Mouse (Mus musculus): ENCODE data around the gene Sec23a. TPM values are rescaled to one million over a fixed set of nuclear protein-coding genes. Genes with fewer than 3 reads are reported as not detected.

Sec23a gene
- total and polyA plus RNA-seq, 3 experiments: 12.3 to 24.7 (median 18.0) TPM

- no peaks in the 10 kb centered on the region for H3K27me3 ChIP-seq (replicated peaks)
- no peaks in the 10 kb centered on the region for H3K9me3 ChIP-seq (replicated peaks; ENCODE audit: low read length)
- no peak for DNase-seq (ENCODE audit: extremely low read depth)
- no peak overlapping the region for H3K27ac ChIP-seq (ENCODE audit: insufficient read depth, low read depth)
- in situ Hi-C loops (cut with MboI; ENCODE audit: low pct_ligation_motif_present, low pct_unique_long_range_greater_than_20kb, low sequenced_read_pairs) (loop anchor here (25.0 kb wide), 1 partner anchor 158 kb away; the partner anchor contains the start of gene Fbxo33), dilution Hi-C loops (cut with MboI; ENCODE audit: extremely low pct_ligation_motif_present, extremely low pct_unique_long_range_greater_than_20kb, low sequenced_read_pairs) (no loop called here)
- peaks cover 14 to 57% of the 10 kb centered on the region in 2 experiments for H3K4me1 ChIP-seq (ENCODE audit: control insufficient read depth in 1 of 2, insufficient read depth in 2 of 2)
- TF ChIP-seq MAZ (IDR thresholded peaks at IDR 0.05; ENCODE audit: low read depth, low read length) (no peak), BHLHE40 (IDR thresholded peaks at IDR 0.05; ENCODE audit: low read depth, low read length) (no peak), PAX5 (IDR thresholded peaks at IDR 0.05; ENCODE audit: low read length) (no peak), ZKSCAN1 (IDR thresholded peaks at IDR 0.05; ENCODE audit: borderline replicate concordance, low read depth, low read length) (no peak), RAD21 (IDR thresholded peaks at IDR 0.05; ENCODE audit: low read depth, low read length) (no peak), CTCF (conservative IDR thresholded peaks at IDR 0.05 in 1 of 2, IDR thresholded peaks at IDR 0.05 in 1 of 2; ENCODE audit: low read depth in 2 of 2, low read length in 2 of 2) (no peak), TCF12 (IDR thresholded peaks at IDR 0.05; ENCODE audit: low read depth, low read length) (no peak), HCFC1 (IDR thresholded peaks at IDR 0.05; ENCODE audit: low read depth, low read length) (no peak)
- peaks cover 24 to 73% of the 10 kb centered on the region in 2 experiments for H3K36me3 ChIP-seq (replicated peaks in 1 of 2; ENCODE audit: control insufficient read depth in 1 of 2, insufficient read depth in 1 of 2, low read length in 1 of 2)
- H3K4me3 ChIP-seq (replicated peaks in 1 of 3; ENCODE audit: low read depth in 2 of 3, low read length in 2 of 3, poor library complexity in 1 of 3): no peak overlapping the region
- peaks cover 66% of the 10 kb centered on the region for H3K79me2 ChIP-seq (replicated peaks; ENCODE audit: control insufficient read depth, extremely low read depth, insufficient read depth, poor library complexity, severe bottlenecking)
- H3K4me2 ChIP-seq (ENCODE audit: insufficient read depth, low read depth, poor library complexity, severe bottlenecking): no peak overlapping the region
- no peak overlapping the region for H3K9ac ChIP-seq (ENCODE audit: insufficient read depth, low read depth)
These were observed 42.2 kb upstream of the Sec23a start for GRCm38 (mm10) chr12:59053976-59054375.

DNA sequence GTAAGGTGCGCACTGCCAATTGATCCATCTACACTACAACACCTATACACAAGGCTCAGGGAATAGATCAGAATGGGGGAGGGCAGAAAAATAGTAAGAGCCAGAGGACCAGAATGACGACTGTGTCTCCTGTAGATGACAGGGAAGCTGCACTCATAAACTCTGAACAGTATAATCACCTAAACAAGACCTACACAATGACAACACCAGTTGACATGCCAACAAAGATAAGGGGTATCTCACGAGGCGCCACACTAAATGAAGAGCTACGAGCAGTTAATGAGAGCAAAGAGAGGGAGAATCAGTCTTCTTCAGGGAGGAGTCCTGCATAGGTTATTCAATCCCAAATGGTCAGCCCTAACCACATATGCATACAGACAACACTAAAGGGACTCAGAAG lies 41.3 kb upstream of the Sec23a start:
- no peak for DNase-seq (ENCODE audit: extremely low read depth)
- TF ChIP-seq UBTF (IDR thresholded peaks at IDR 0.05; ENCODE audit: low read depth, low read length) (no peak), MAX (IDR thresholded peaks at IDR 0.05; ENCODE audit: low read length) (no peak)
- no peak overlapping the region for H3K4me3 ChIP-seq (replicated peaks in 1 of 3; ENCODE audit: low read depth in 2 of 3, low read length in 2 of 3, poor library complexity in 1 of 3)
- no peak overlapping the region for H3K27ac ChIP-seq (ENCODE audit: insufficient read depth, low read depth)
- peaks cover 28 to 78% of the 10 kb centered on the region in 2 experiments for H3K36me3 ChIP-seq (replicated peaks in 1 of 2; ENCODE audit: control insufficient read depth in 1 of 2, insufficient read depth in 1 of 2, low read length in 1 of 2)
- H3K79me2 ChIP-seq (replicated peaks; ENCODE audit: control insufficient read depth, extremely low read depth, insufficient read depth, poor library complexity, severe bottlenecking): peaks cover 59% of the 10 kb centered on the region
- in situ Hi-C loops (cut with MboI; ENCODE audit: low pct_ligation_motif_present, low pct_unique_long_range_greater_than_20kb, low sequenced_read_pairs) (loop anchor here (25.0 kb wide), 1 partner anchor 159 kb away; the partner anchor contains the start of gene Fbxo33), dilution Hi-C loops (cut with MboI; ENCODE audit: extremely low pct_ligation_motif_present, extremely low pct_unique_long_range_greater_than_20kb, low sequenced_read_pairs) (no loop called here)
- H3K27me3 ChIP-seq (replicated peaks): no peaks in the 10 kb centered on the region
- H3K9me3 ChIP-seq (replicated peaks; ENCODE audit: low read length): no peaks in the 10 kb centered on the region
- H3K4me1 ChIP-seq (ENCODE audit: control insufficient read depth in 1 of 2, insufficient read depth in 2 of 2): peaks cover 13 to 49% of the 10 kb centered on the region in 2 experiments
- H3K4me2 ChIP-seq (ENCODE audit: insufficient read depth, low read depth, poor library complexity, severe bottlenecking): no peak overlapping the region
- H3K9ac ChIP-seq (ENCODE audit: insufficient read depth, low read depth): no peak overlapping the region

DNA sequence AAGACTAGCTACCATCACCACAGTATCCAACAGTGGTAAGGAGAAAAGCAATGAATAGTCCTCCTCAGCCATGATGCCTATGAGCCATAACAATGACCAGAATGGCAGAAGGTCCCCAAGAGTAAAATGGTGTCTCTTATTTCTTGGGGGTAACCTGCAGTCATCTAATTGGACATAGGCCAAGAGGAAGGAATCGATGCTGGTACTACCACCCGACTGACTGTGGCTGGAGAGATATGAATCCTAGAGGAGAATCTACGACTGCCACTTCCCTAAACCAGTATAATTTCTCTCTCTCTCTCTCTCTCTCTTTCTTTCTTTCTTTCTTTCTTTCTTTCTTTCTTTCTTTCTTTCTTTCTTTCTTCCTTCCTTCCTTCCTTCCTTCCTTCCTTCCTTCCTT lies 40.7 kb upstream of the Sec23a start:
- DNase-seq (ENCODE audit: extremely low read depth): no peak
- Histone ChIP-seq H3K4me2 (ENCODE audit: insufficient read depth, low read depth, poor library complexity, severe bottlenecking) (no peak overlapping the region), H3K36me3 (replicated peaks in 1 of 2; ENCODE audit: control insufficient read depth in 1 of 2, insufficient read depth in 1 of 2, low read length in 1 of 2) (peaks cover 29 to 78% of the 10 kb centered on the region in 2 experiments), H3K9ac (ENCODE audit: insufficient read depth, low read depth) (no peak overlapping the region), H3K27me3 (replicated peaks) (no peaks in the 10 kb centered on the region), H3K27ac (ENCODE audit: insufficient read depth, low read depth) (no peak overlapping the region), H3K9me3 (replicated peaks; ENCODE audit: low read length) (no peaks in the 10 kb centered on the region), H3K79me2 (replicated peaks; ENCODE audit: control insufficient read depth, extremely low read depth, insufficient read depth, poor library complexity, severe bottlenecking) (peaks cover 53% of the 10 kb centered on the region), H3K4me3 (replicated peaks in 1 of 3; ENCODE audit: low read depth in 2 of 3, low read length in 2 of 3, poor library complexity in 1 of 3) (no peak overlapping the region), H3K4me1 (ENCODE audit: control insufficient read depth in 1 of 2, insufficient read depth in 2 of 2) (peaks cover 13 to 46% of the 10 kb centered on the region in 2 experiments)
- dilution Hi-C loops (cut with MboI; ENCODE audit: extremely low pct_ligation_motif_present, extremely low pct_unique_long_range_greater_than_20kb, low sequenced_read_pairs): no loop called here
- TF ChIP-seq EP300 (IDR thresholded peaks at IDR 0.05; ENCODE audit: low read length): no peak
- TF ChIP-seq E2F4 (IDR thresholded peaks at IDR 0.05; ENCODE audit: insufficient replicate concordance, low read depth, low read length): no peak
- no peak for TF ChIP-seq BHLHE40 (IDR thresholded peaks at IDR 0.05; ENCODE audit: low read depth, low read length)
- no peak for TF ChIP-seq MAFK (IDR thresholded peaks at IDR 0.05; ENCODE audit: insufficient replicate concordance, low read length)
- TF ChIP-seq JUND (conservative IDR thresholded peaks at IDR 0.05; ENCODE audit: low read depth, low read length): no peak
- TF ChIP-seq ZKSCAN1 (IDR thresholded peaks at IDR 0.05; ENCODE audit: borderline replicate concordance, low read depth, low read length): no peak
- in situ Hi-C loops (cut with MboI; ENCODE audit: low pct_ligation_motif_present, low pct_unique_long_range_greater_than_20kb, low sequenced_read_pairs): loop anchor here (25.0 kb wide), 1 partner anchor 160 kb away; the partner anchor contains the start of gene Fbxo33

Data from CH12.LX (cell line).